Mouse (Mus musculus) small intestine, adult 2 months (tissue): ENCODE results near the gene 4931428F04Rik.

Experiments used
- CTCF ChIP-seq: fragments of 200-500 bp; IDR thresholded peaks from 2 replicates; pipeline ENCODE4 v1.5.1; 2012; ENCODE audit warnings: low read depth, mild to moderate bottlenecking, control low read depth, inconsistent platforms, low read length, moderate library complexity, mixed read lengths; ENCODE audit not compliant: insufficient replicate concordance, insufficient read length; ENCODE audit errors: extremely low read depth
- POLR2A ChIP-seq: fragments of 200-500 bp; IDR thresholded peaks from 2 replicates; pipeline ENCODE4 v1.6.1; 2012; ENCODE audit warnings: low read depth, mild to moderate bottlenecking, control low read depth, inconsistent platforms, low read length, moderate library complexity

GRCm38 (mm10) chr8:105265128-105265527, 24.5 kb downstream of the 4931428F04Rik start:
- no peak; the same call in 1 of the 2 replicates for TF ChIP-seq POLR2A
- TF ChIP-seq CTCF: no peak
